In genomic region chr4:133083991-133084861, GRCm38 (mm10) we compare ENCODE assay signal across 8 mouse cellular contexts. TPM values are rescaled to one million over a fixed set of nuclear protein-coding genes. Genes with fewer than 3 reads are reported as not detected.
A peak's percentile ranks its signal among the peaks of the same experiment; 100 is the strongest.
DNase-seq lines count a peak whose midpoint lies in the region; ATAC-seq and TF ChIP-seq lines count a peak whose summit lies in the region.

No protein-coding gene starts in this region.

- peak overlapping the region; percentile 78 for H3K4me2 ChIP-seq in heart, embryonic 11.5 days

- H3K9me3 ChIP-seq in heart, embryonic 11.5 days (replicated peaks; ENCODE audit: control insufficient read depth, low read length): no peaks in the 10 kb centered on the region

- peak overlapping the region; percentile 44 for H3K4me3 ChIP-seq in heart, embryonic 11.5 days (ENCODE audit: low read depth, low read length)
- no peak overlapping the region for H3K4me3 ChIP-seq in thymus, adult 2 months (ENCODE audit: control insufficient read depth, insufficient read depth, low read length)

- 13% methylated on average over 2 of the region's 3 CpGs for WGBS in heart, embryonic 11.5 days (ENCODE audit: insufficient replicate concordance)
- 14% methylated on average over 3 of the region's 3 CpGs for WGBS in thymus, adult 2 months

- H3K27me3 ChIP-seq in heart, embryonic 11.5 days (ENCODE audit: control insufficient read depth, insufficient read depth, low read length): peaks cover 3% of the 10 kb centered on the region; the same call in 1 of the 2 replicates
- no peaks in the 10 kb centered on the region for H3K27me3 ChIP-seq in thymus, adult 2 months (ENCODE audit: control insufficient read depth, insufficient read depth, low read length)

- TF ChIP-seq CTCF in thymus, adult 2 months (IDR thresholded peaks at IDR 0.05; ENCODE audit: borderline replicate concordance, control insufficient read depth, extremely low read depth, insufficient read depth, low read length, poor library complexity): no peak

- peaks cover 55% of the 10 kb centered on the region for H3K4me1 ChIP-seq in heart, embryonic 11.5 days (ENCODE audit: control insufficient read depth, insufficient read depth, low read length)
- peaks cover 59% of the 10 kb centered on the region for H3K4me1 ChIP-seq in thymus, adult 2 months (replicated peaks; ENCODE audit: control insufficient read depth, insufficient read depth, low read length)

- peak; percentile 37 for ATAC-seq in heart, embryonic 11.5 days (replicated peaks; ENCODE audit: insufficient number of reproducible peaks, low FRiP score, low TSS enrichment)

- DNase-seq in ovary, adult 18-20 months (ENCODE audit: low spot score): peak; percentile 60
- DNase-seq in ovary, postnatal 14 days (ENCODE audit: low spot score): no peak
- peak; percentile 69 to 76 for DNase-seq in cerebellum, postnatal 36 days
- peak; percentile 90 to 95 for DNase-seq in kidney, adult 8-10 months
- DNase-seq in lung, postnatal 10 days: peak; percentile 71
- peak; percentile 51 for DNase-seq in thymus, adult 2 months
- no peak for DNase-seq in yolk sac, embryonic 10.5 days (ENCODE audit: low spot score)

- H3K36me3 ChIP-seq in heart, embryonic 11.5 days (ENCODE audit: control insufficient read depth, insufficient read depth, low read length): no peaks in the 10 kb centered on the region; the same call in none of the 2 replicates
- no peaks in the 10 kb centered on the region for H3K36me3 ChIP-seq in thymus, adult 2 months (ENCODE audit: control insufficient read depth, insufficient read depth, low read length)

- H3K27ac ChIP-seq in heart, embryonic 11.5 days (ENCODE audit: low read depth, low read length): peak overlapping the region; percentile 97
- H3K27ac ChIP-seq in thymus, adult 2 months (ENCODE audit: control insufficient read depth, insufficient read depth, low read length): peak overlapping the region; percentile 86

- peak overlapping the region; percentile 77 for H3K9ac ChIP-seq in heart, embryonic 11.5 days (ENCODE audit: low read depth, low read length)

- TF ChIP-seq POLR2A in thymus, adult 2 months (IDR thresholded peaks at IDR 0.05; ENCODE audit: control insufficient read depth, extremely low read depth, insufficient read depth, low read length, poor library complexity): no peak

RNA-seq across cellular contexts. Expression of gene Wasf2, which starts 46.1 kb away (rescaled TPM):
- polyA plus RNA-seq in heart, embryonic 11.5 days (2014; fragmentation: Nextera tagmentation; extraction: Ambion mirVana): 37.3 and 55.8 TPM in 2 replicates
- 163 and 186 TPM in 2 replicates for polyA plus RNA-seq in thymus, adult 2 months (2012; rRNA removed)

Comparison
In these comparisons a context has a peak if more than half of its experiments do, and no peak if none do; other contexts are left out.
1. DNase-seq: peak in ovary, adult 18-20 months (single experiment), cerebellum, postnatal 36 days (2 of 2), kidney, adult 8-10 months (2 of 2), lung, postnatal 10 days (single experiment) and thymus, adult 2 months (single experiment); none in ovary, postnatal 14 days (single experiment) and yolk sac, embryonic 10.5 days (single experiment).